Mouse (Mus musculus) megakaryocyte, embryonic 14.5 days (primary cell): Measurements from ENCODE around the gene Nploc4.

Source experiments
- FLI1 ChIP-seq: IDR thresholded peaks from 2 replicates; pipeline ENCODE4 v1.6.1; 2012; ENCODE audit warnings: low read length, inconsistent platforms, mixed read lengths
- GATA1 ChIP-seq: IDR thresholded peaks from 3 replicates; pipeline ENCODE4 v1.6.1; 2012; ENCODE audit warnings: mixed read lengths, low read length, inconsistent platforms, borderline replicate concordance

DNA sequence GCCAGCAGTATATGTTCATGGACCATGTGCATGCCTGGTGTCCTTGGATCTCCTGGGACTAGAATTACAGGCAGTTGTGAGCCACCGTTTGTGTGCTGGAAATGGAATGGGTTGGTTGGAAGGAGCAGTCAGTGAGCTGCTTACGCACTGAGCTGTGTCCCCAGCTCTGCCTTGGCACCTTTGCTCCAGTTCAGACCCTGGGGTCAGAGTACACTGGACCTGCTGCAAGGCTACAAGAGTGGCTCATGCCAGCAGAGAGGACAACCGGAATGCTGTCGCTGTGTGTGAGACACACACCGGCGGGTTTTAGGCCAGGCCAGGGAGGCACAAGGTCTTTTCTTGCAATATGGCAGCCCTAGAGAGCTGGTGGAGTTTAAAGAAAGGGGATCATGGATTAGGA is 34.5 kb upstream of the Nploc4 start:
- no peak for TF ChIP-seq GATA1
- no peak for TF ChIP-seq FLI1
